Mouse (Mus musculus): ENCODE data around the gene Gm21083.
"Not testable (repeated sequence)": the region's sequence is repeated elsewhere in the genome, so short reads cannot be mapped to it uniquely, and the experiment has no call there.

Gm21083 gene

GRCm38 (mm10) chr5:15577033-15577432 is at the start of gene Gm21083:
Gene Gm21083, plus strand, starts transcription at chr5:15577333.
- DNase-seq (ENCODE audit: low read depth, low spot score) = not testable (repeated sequence)

GRCm38 (mm10) chr5:15529122-15529521 is 48.0 kb upstream of the Gm21083 start, which contains the start of gene Gm21190:
Gene Gm21190, minus strand, starts transcription at chr5:15529222.
- DNase-seq (ENCODE audit: low read depth, low spot score) = not testable (repeated sequence)

GRCm38 (mm10) chr5:15548642-15549041 is 28.5 kb upstream of the Gm21083 start:
- not testable (repeated sequence) for DNase-seq (ENCODE audit: low read depth, low spot score)

GRCm38 (mm10) chr5:15549134-15549533 is 28.0 kb upstream of the Gm21083 start:
- DNase-seq (ENCODE audit: low read depth, low spot score) = not testable (repeated sequence)

GRCm38 (mm10) chr5:15549606-15550005 is 27.5 kb upstream of the Gm21083 start:
- not testable (repeated sequence) for DNase-seq (ENCODE audit: low read depth, low spot score)

- not testable (repeated sequence) for DNase-seq (ENCODE audit: low read depth, low spot score)
Measured at GRCm38 (mm10) chr5:15558654-15559053, 18.5 kb upstream of the Gm21083 start.

GRCm38 (mm10) chr5:15561425-15562264 is 15.5 kb upstream of the Gm21083 start:
- DNase-seq (ENCODE audit: low read depth, low spot score) = not testable (repeated sequence)

GRCm38 (mm10) chr5:15573735-15574134 is 3.4 kb upstream of the Gm21083 start:
- DNase-seq (ENCODE audit: low read depth, low spot score) = not testable (repeated sequence)

GRCm38 (mm10) chr5:15586351-15586750 is 9.2 kb downstream of the Gm21083 start:
- DNase-seq (ENCODE audit: low read depth, low spot score) = not testable (repeated sequence)

- not testable (repeated sequence) for DNase-seq (ENCODE audit: low read depth, low spot score)
Measured at GRCm38 (mm10) chr5:15588291-15588690, 11.2 kb downstream of the Gm21083 start.

- DNase-seq (ENCODE audit: low read depth, low spot score) = not testable (repeated sequence)
Measured at GRCm38 (mm10) chr5:15590635-15591034, 13.5 kb downstream of the Gm21083 start.

GRCm38 (mm10) chr5:15591577-15591976 is 14.4 kb downstream of the Gm21083 start:
- DNase-seq (ENCODE audit: low read depth, low spot score) = not testable (repeated sequence)

- DNase-seq (ENCODE audit: low read depth, low spot score) = not testable (repeated sequence)
Measured at GRCm38 (mm10) chr5:15598831-15599230, 21.7 kb downstream of the Gm21083 start.

- not testable (repeated sequence) for DNase-seq (ENCODE audit: low read depth, low spot score)
Measured at GRCm38 (mm10) chr5:15600342-15600741, 23.2 kb downstream of the Gm21083 start.

- DNase-seq (ENCODE audit: low read depth, low spot score) = not testable (repeated sequence)
Measured at GRCm38 (mm10) chr5:15601481-15601880, 24.3 kb downstream of the Gm21083 start.

- not testable (repeated sequence) for DNase-seq (ENCODE audit: low read depth, low spot score)
Measured at GRCm38 (mm10) chr5:15601960-15602359, 24.8 kb downstream of the Gm21083 start.

- DNase-seq (ENCODE audit: low read depth, low spot score) = not testable (repeated sequence)
Measured at GRCm38 (mm10) chr5:15602424-15602947, 25.4 kb downstream of the Gm21083 start.

- DNase-seq (ENCODE audit: low read depth, low spot score) = not testable (repeated sequence)
Measured at GRCm38 (mm10) chr5:15603008-15603407, 25.9 kb downstream of the Gm21083 start.

GRCm38 (mm10) chr5:15603585-15603984 is 26.5 kb downstream of the Gm21083 start:
- not testable (repeated sequence) for DNase-seq (ENCODE audit: low read depth, low spot score)

GRCm38 (mm10) chr5:15606677-15607076 is 29.5 kb downstream of the Gm21083 start:
- DNase-seq (ENCODE audit: low read depth, low spot score) = not testable (repeated sequence)

GRCm38 (mm10) chr5:15610695-15611094 is 33.6 kb downstream of the Gm21083 start:
- not testable (repeated sequence) for DNase-seq (ENCODE audit: low read depth, low spot score)

- not testable (repeated sequence) for DNase-seq (ENCODE audit: low read depth, low spot score)
Measured at GRCm38 (mm10) chr5:15616195-15616594, 39.1 kb downstream of the Gm21083 start.

GRCm38 (mm10) chr5:15618764-15619163 is 41.6 kb downstream of the Gm21083 start, which contains the start of gene Speer4d:
Gene Speer4d, plus strand, starts transcription at chr5:15619064.
- not testable (repeated sequence) for DNase-seq (ENCODE audit: low read depth, low spot score)
